Mouse (Mus musculus): ENCODE data around the gene Auts2.

The Auts2 gene

GRCm38 (mm10) chr5:131912983-131913382, 630.2 kb downstream of the Auts2 start:
- no peak for DNase-seq (ENCODE audit: low spot score)

- DNase-seq (ENCODE audit: low spot score) = no peak
Observed at GRCm38 (mm10) chr5:131906313-131906712, 636.8 kb downstream of the Auts2 start.

- no peak for DNase-seq (ENCODE audit: low spot score)
Observed at GRCm38 (mm10) chr5:131904478-131904877, 638.7 kb downstream of the Auts2 start.

- DNase-seq (ENCODE audit: low spot score) = no peak
Observed at GRCm38 (mm10) chr5:131898048-131898638, 645.0 kb downstream of the Auts2 start.

GRCm38 (mm10) chr5:131886636-131887035, 656.5 kb downstream of the Auts2 start:
- no peak for DNase-seq (ENCODE audit: low spot score)

GRCm38 (mm10) chr5:131876569-131876968, 666.6 kb downstream of the Auts2 start:
- no peak for DNase-seq (ENCODE audit: low spot score)

GRCm38 (mm10) chr5:131875976-131876375, 667.2 kb downstream of the Auts2 start:
- no peak for DNase-seq (ENCODE audit: low spot score)

- no peak for DNase-seq (ENCODE audit: low spot score)
Observed at GRCm38 (mm10) chr5:131873116-131873515, 670.0 kb downstream of the Auts2 start.

- no peak for DNase-seq (ENCODE audit: low spot score)
Observed at GRCm38 (mm10) chr5:131869711-131870499, 673.2 kb downstream of the Auts2 start.

- no peak for DNase-seq (ENCODE audit: low spot score)
Observed at GRCm38 (mm10) chr5:131865200-131865599, 677.9 kb downstream of the Auts2 start.

GRCm38 (mm10) chr5:131857976-131858375, 685.2 kb downstream of the Auts2 start:
- no peak for DNase-seq (ENCODE audit: low spot score)

- DNase-seq (ENCODE audit: low spot score) = peak; percentile 7
Observed at GRCm38 (mm10) chr5:131855358-131855757, 687.8 kb downstream of the Auts2 start.

GRCm38 (mm10) chr5:131851597-131852453, 691.3 kb downstream of the Auts2 start:
- no peak for DNase-seq (ENCODE audit: low spot score)

GRCm38 (mm10) chr5:131850632-131851335, 692.4 kb downstream of the Auts2 start:
- no peak for DNase-seq (ENCODE audit: low spot score)

- DNase-seq (ENCODE audit: low spot score) = no peak
Observed at GRCm38 (mm10) chr5:131849644-131850043, 693.5 kb downstream of the Auts2 start.

GRCm38 (mm10) chr5:131844519-131844800, 698.7 kb downstream of the Auts2 start:
- no peak for DNase-seq (ENCODE audit: low spot score)

- no peak for DNase-seq (ENCODE audit: low spot score)
Observed at GRCm38 (mm10) chr5:131843766-131844518, 699.2 kb downstream of the Auts2 start.

- no peak for DNase-seq (ENCODE audit: low spot score)
Observed at GRCm38 (mm10) chr5:131839657-131840315, 703.4 kb downstream of the Auts2 start.

GRCm38 (mm10) chr5:131839023-131839422, 704.1 kb downstream of the Auts2 start:
- no peak for DNase-seq (ENCODE audit: low spot score)

- no peak for DNase-seq (ENCODE audit: low spot score)
Observed at GRCm38 (mm10) chr5:131838064-131838463, 705.1 kb downstream of the Auts2 start.

Data from ovary, postnatal 10 days (tissue).